ENCODE assay signal across 18 mouse cellular contexts in the genomic region with DNA sequence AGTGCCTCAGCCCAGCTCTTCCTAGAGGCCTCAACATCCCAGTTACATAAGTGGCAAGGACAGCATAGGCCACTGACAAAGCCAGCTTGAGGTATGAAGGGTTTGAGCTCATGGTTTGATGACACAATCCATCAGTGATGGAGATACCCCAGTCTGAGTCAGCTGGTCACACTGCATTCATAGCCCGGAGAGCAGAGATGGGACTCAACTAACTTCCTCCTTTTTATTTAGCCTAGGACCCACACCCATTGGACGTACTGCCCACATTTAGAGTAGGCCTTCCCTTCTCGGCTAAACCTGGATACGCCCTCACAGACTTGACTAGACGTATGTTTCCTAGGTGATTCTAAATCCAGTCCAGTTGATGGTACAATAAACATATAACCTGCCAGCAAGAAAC. TPM values are rescaled to one million over a fixed set of nuclear protein-coding genes. Genes with fewer than 3 reads are reported as not detected.
DNase-seq lines count a peak whose midpoint lies in the region; ATAC-seq and TF ChIP-seq lines count a peak whose summit lies in the region.
"Had no signal": no experiment of that assay in that cellular context is flagged by ENCODE, and none has a peak within 500 bp of the region (broad histone marks: within the 10 kb centered on the region; RNA-seq: fewer than 3 reads in every experiment).

No protein-coding gene starts in this region.

- H3K27ac ChIP-seq in heart, adult 2 months: 0 out of 2 replicates have a peak overlapping the region, but pooled peaks have one; percentile 6
- H3K27ac ChIP-seq in lung, embryonic 16.5 days (ENCODE audit: low read length): peak overlapping the region; percentile 87
- H3K27ac ChIP-seq: forebrain, embryonic 12.5 days; hindbrain, embryonic 12.5 days; intestine, embryonic 15.5 days; limb, embryonic 13.5 days; midbrain, embryonic 13.5 days had no signal

- DNase-seq in heart, adult 2 months: no peak
- DNase-seq in heart, postnatal 25 days (ENCODE audit: low spot score): no peak
- DNase-seq in lung, postnatal 10 days: no peak
- peak; percentile 48 for DNase-seq in large intestine, adult 2 months (ENCODE audit: low read depth, low spot score)
- DNase-seq in adrenal gland, postnatal 36 days: no peak
- DNase-seq in c-Kit-positive CD71-positive TER-119-positive erythroid progenitor cells, embryonic 14.5 days (ENCODE audit: low spot score): no peak
- DNase-seq: adrenal gland, postnatal 25 days; cerebellum, postnatal 10 days; kidney, postnatal 14 days; spleen, adult 18-20 months had no signal

- TF ChIP-seq EP300 in heart, adult 2 months (IDR thresholded peaks at IDR 0.05; ENCODE audit: insufficient read depth, low read depth, low read length): 0 out of 2 replicates have a peak, but pooled peaks have one; percentile 16

- no peak overlapping the region for H3K4me2 ChIP-seq in lung, embryonic 16.5 days (ENCODE audit: low read depth, low read length)
- H3K4me2 ChIP-seq in myocyte (ENCODE audit: low read depth): no peak overlapping the region
- H3K4me2 ChIP-seq: forebrain, embryonic 12.5 days; hindbrain, embryonic 12.5 days; intestine, embryonic 15.5 days; limb, embryonic 13.5 days; midbrain, embryonic 13.5 days had no signal

- no peaks in the 10 kb centered on the region for H3K27me3 ChIP-seq in heart, adult 2 months (ENCODE audit: control insufficient read depth, insufficient read depth, low read length)
- no peaks in the 10 kb centered on the region for H3K27me3 ChIP-seq in lung, embryonic 16.5 days (ENCODE audit: control insufficient read depth, insufficient read depth, low read depth, low read length)
- H3K27me3 ChIP-seq in myocyte (ENCODE audit: control insufficient read depth, insufficient read depth, insufficient read length): no peaks in the 10 kb centered on the region
- H3K27me3 ChIP-seq: forebrain, embryonic 12.5 days; hindbrain, embryonic 12.5 days; intestine, embryonic 15.5 days; limb, embryonic 13.5 days; midbrain, embryonic 13.5 days; Patski had no signal

- WGBS in heart, adult 2 months: 56% methylated on average over 5 of the region's 5 CpGs
- 79% methylated on average over 5 of the region's 5 CpGs for WGBS in lung, embryonic 16.5 days
- 39% methylated on average over 5 of the region's 5 CpGs for WGBS in large intestine, adult 2 months

- H3K9ac ChIP-seq in heart, adult 2 months (ENCODE audit: low read depth, low read length): no peak overlapping the region
- no peak overlapping the region for H3K9ac ChIP-seq in lung, embryonic 16.5 days (ENCODE audit: low read length)
- H3K9ac ChIP-seq: forebrain, embryonic 12.5 days; hindbrain, embryonic 12.5 days; intestine, embryonic 15.5 days; limb, embryonic 13.5 days; midbrain, embryonic 13.5 days had no signal

- H3ac ChIP-seq in myocyte (ENCODE audit: control insufficient read depth, insufficient read length): no peak overlapping the region

- intact Hi-C loops in heart, adult 2 months (cut with DNase I): loop anchor here (5.0 kb wide), 1 partner anchor 109 kb away; no protein-coding TSS in a partner anchor
- intact Hi-C loops in heart, postnatal 25 days (cut with DNase I): no loop called here

- no peak for TF ChIP-seq POLR2A in heart, adult 2 months (IDR thresholded peaks at IDR 0.05; ENCODE audit: insufficient read depth, low read depth, low read length)
- no peak for TF ChIP-seq POLR2A in myocyte (IDR thresholded peaks at IDR 0.05; ENCODE audit: insufficient read length, low read depth)

- H3K9me3 ChIP-seq in lung, embryonic 16.5 days (ENCODE audit: control insufficient read depth, low read length): no peaks in the 10 kb centered on the region
- H3K9me3 ChIP-seq: forebrain, embryonic 12.5 days; hindbrain, embryonic 12.5 days; intestine, embryonic 15.5 days; limb, embryonic 13.5 days; midbrain, embryonic 13.5 days had no signal

- TF ChIP-seq CTCF in heart, adult 2 months (IDR thresholded peaks at IDR 0.05): no peak

- no peak for ATAC-seq in lung, embryonic 16.5 days (ENCODE audit: low read depth)
- ATAC-seq: midbrain, embryonic 13.5 days; Patski had no signal

- peaks cover 12% of the 10 kb centered on the region; the same call in 1 of the 2 replicates for H3K36me3 ChIP-seq in heart, adult 2 months (ENCODE audit: control insufficient read depth, insufficient read depth, low read length)
- no peaks in the 10 kb centered on the region for H3K36me3 ChIP-seq in lung, embryonic 16.5 days (ENCODE audit: control insufficient read depth, insufficient read depth, low read length)
- H3K36me3 ChIP-seq in myocyte (ENCODE audit: control insufficient read depth, insufficient read depth): peaks cover 7% of the 10 kb centered on the region
- H3K36me3 ChIP-seq: forebrain, embryonic 12.5 days; hindbrain, embryonic 12.5 days; intestine, embryonic 15.5 days; midbrain, embryonic 13.5 days had no signal

- peaks cover 9% of the 10 kb centered on the region for H3K79me2 ChIP-seq in heart, adult 2 months (replicated peaks; ENCODE audit: control insufficient read depth, insufficient read depth, low read length)
- H3K79me2 ChIP-seq in myocyte (ENCODE audit: control insufficient read depth, insufficient read depth): peaks cover 89% of the 10 kb centered on the region

- peaks cover 42% of the 10 kb centered on the region for H3K4me1 ChIP-seq in heart, adult 2 months (ENCODE audit: control insufficient read depth, insufficient read depth, low read length)
- peaks cover 17% of the 10 kb centered on the region for H3K4me1 ChIP-seq in lung, embryonic 16.5 days (replicated peaks; ENCODE audit: control insufficient read depth, insufficient read depth, low read length)
- H3K4me1 ChIP-seq: forebrain, embryonic 12.5 days had no signal

- H3K4me3 ChIP-seq in heart, adult 2 months: no peak overlapping the region
- H3K4me3 ChIP-seq in lung, embryonic 16.5 days (ENCODE audit: low read length): no peak overlapping the region
- no peak overlapping the region for H3K4me3 ChIP-seq in myocyte
- H3K4me3 ChIP-seq: forebrain, embryonic 12.5 days; hindbrain, embryonic 12.5 days; intestine, embryonic 15.5 days; limb, embryonic 13.5 days; midbrain, embryonic 13.5 days had no signal

TF ChIP-seq in myocyte, 11 proteins besides CTCF, POLR2A, EP300 and RAD21:
- TF ChIP-seq USF1 (IDR thresholded peaks at IDR 0.05; ENCODE audit: low read depth): peak; percentile 6
- TF ChIP-seq E2F4 (IDR thresholded peaks at IDR 0.05; ENCODE audit: insufficient read depth): no peak

RNA-seq across cellular contexts. Expression of gene Pacsin2, which starts 56.2 kb away (rescaled TPM):
- total RNA-seq in heart, adult 2 months (2021): 100 to 1,000 TPM; 200 to 246 TPM
- polyA plus RNA-seq in heart, adult 2 months (2012; rRNA removed): 111 and 169 TPM in 2 replicates
- total RNA-seq in heart, postnatal 25 days (2021): 100 to 1,000 TPM; 179 to 215 TPM
- polyA plus RNA-seq in lung, embryonic 16.5 days (2015; fragmentation: Nextera tagmentation; extraction: Ambion mirVana): 71.4 and 73.6 TPM in 2 replicates
- polyA plus RNA-seq in large intestine, adult 2 months (2012; rRNA removed): 52.6 and 77.7 TPM in 2 replicates
- polyA plus RNA-seq in myocyte (2012; fragmentation: generic; extraction: Trizol): 122 TPM
- total RNA-seq in adrenal gland, postnatal 36 days (2021): 10 to 100 TPM; 85.6 to 94.3 TPM

RNA-seq across cellular contexts. Expression of gene Arfgap3, which starts 58.2 kb away (rescaled TPM):
- 1 to 10 TPM; 9.6 to 9.8 TPM for total RNA-seq in heart, adult 2 months (2021)
- polyA plus RNA-seq in heart, adult 2 months (2012; rRNA removed): 12.2 and 13.1 TPM in 2 replicates
- 10 to 100 TPM in 1 of 2 experiments, 1 to 10 TPM in 1; 8.7 to 10.3 TPM for total RNA-seq in heart, postnatal 25 days (2021)
- polyA plus RNA-seq in lung, embryonic 16.5 days (2015; fragmentation: Nextera tagmentation; extraction: Ambion mirVana): 43.8 and 45.8 TPM in 2 replicates
- polyA plus RNA-seq in large intestine, adult 2 months (2012; rRNA removed): 74.4 and 88.5 TPM in 2 replicates
- 45.3 TPM for polyA plus RNA-seq in myocyte (2012; fragmentation: generic; extraction: Trizol)
- total RNA-seq in adrenal gland, postnatal 36 days (2021): 10 to 100 TPM; 31.2 to 38.4 TPM
